Mouse (Mus musculus) spleen, postnatal 14 days (tissue): ENCODE measurements at regions not wholly inside any gene's neighbourhood (a gene's known extent, or its start where the extent isn't known, plus 50 kb on each side); places are given as distances from the start of the nearest gene placed in this dataset.

Source experiments
- DNase-seq, 2 experiments: peaks; one replicate each; pipeline ENCODE4 v3.0.0; 2021 to 2022; ENCODE audit warnings: low spot score in 2 of 2

- DNase-seq: no peak
Observed at GRCm38 (mm10) chr2:161166681-161167080, 57.8 kb upstream of the Chd6 start.

- DNase-seq: no peak
Observed at GRCm38 (mm10) chr2:161165495-161165894, 56.6 kb upstream of the Chd6 start.

- DNase-seq: no peak
Observed at GRCm38 (mm10) chr2:161164320-161164719, 55.4 kb upstream of the Chd6 start.
